Mouse (Mus musculus) ES-Bruce4 (cell line): ENCODE data around the gene Cd81.

Experiments
- CTCF ChIP-seq: IDR thresholded peaks from one replicate; pipeline ENCODE4 v1.8.1; 2011; ENCODE audit warnings: low read depth, low read length
- POLR2A ChIP-seq: IDR thresholded peaks from one replicate; pipeline ENCODE4 v1.8.1; 2011; ENCODE audit warnings: low read length; ENCODE audit not compliant: insufficient read depth

- TF ChIP-seq POLR2A (no peak), CTCF (no peak)
These were observed 5.2 kb downstream of the Cd81 start for GRCm38 (mm10) chr7:143057667-143058220.
